Mouse (Mus musculus) erythroblast, embryonic 14.5 days (primary cell): ENCODE data around the gene Pim2.

Experiments used
- GATA1 ChIP-seq: IDR thresholded peaks from 2 replicates; pipeline ENCODE4 v1.6.1; 2012; ENCODE audit warnings: low read length, inconsistent platforms, mixed read lengths
- TAL1 ChIP-seq: IDR thresholded peaks from 3 replicates; pipeline ENCODE4 v1.6.1; 2012; ENCODE audit warnings: low read length, inconsistent platforms, mixed read lengths

- TF ChIP-seq TAL1 (no peak), GATA1 (no peak)
These were observed 20.1 kb downstream of the Pim2 start for GRCm38 (mm10) chrX:7898211-7898610.
